Mouse (Mus musculus): ENCODE measurements at regions not wholly inside any gene's neighbourhood (a gene's known extent, or its start where the extent isn't known, plus 50 kb on each side); places are given as distances from the start of the nearest gene placed in this dataset.

DNA sequence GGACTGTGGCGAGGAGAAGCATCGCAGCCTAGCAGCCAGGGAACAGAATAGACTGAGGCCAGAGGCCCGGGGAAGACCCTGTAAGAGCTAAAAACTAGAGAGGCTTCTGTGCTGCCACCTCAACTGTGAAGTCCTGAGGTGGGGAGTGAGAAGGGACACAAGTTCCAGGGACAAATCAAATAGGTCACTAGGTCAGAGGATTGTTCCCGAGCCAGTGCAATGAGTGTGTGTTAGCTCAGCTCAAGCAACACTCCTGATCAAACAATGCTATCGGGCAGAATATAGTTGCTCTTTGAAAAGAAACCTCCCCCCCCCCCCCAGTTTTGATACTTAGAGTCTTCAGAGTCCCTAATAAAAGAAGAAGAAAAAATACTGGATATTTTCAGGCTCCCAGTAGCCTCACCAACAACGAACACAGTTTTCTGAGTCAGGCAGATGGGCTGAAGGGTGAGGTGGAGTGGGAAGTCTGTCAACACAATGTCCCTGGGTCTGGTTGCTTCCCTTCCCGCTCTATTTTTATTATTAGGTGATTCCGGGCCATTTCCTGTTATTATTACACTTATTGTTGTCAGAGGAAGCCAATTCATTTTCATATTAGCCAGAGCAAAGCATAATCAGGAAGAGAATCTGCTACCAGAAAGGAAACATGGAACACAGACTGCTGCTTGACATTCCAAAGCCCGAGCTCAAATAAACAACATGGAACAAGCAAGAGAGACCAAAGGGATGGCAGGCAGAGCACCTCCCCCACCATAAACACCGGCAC is 332.9 kb downstream of the 1500009L16Rik start:
- no peak for TF ChIP-seq POLR2A (IDR thresholded peaks at IDR 0.05; ENCODE audit: low read depth, low read length)
- TF ChIP-seq CTCF (IDR thresholded peaks at IDR 0.05; ENCODE audit: extremely low read depth, insufficient read depth, insufficient read length, insufficient replicate concordance): no peak

All from spleen, adult 2 months (tissue).